Mouse (Mus musculus): Measurements from ENCODE around the gene Dstyk. TPM values are rescaled to one million over a fixed set of nuclear protein-coding genes. Genes with fewer than 3 reads are reported as not detected.

Dstyk gene
- polyA plus RNA-seq, 1 experiment from 2014 or later: 11.3 TPM

GRCm38 (mm10) chr1:132422912-132423696 is 5.7 kb downstream of the Dstyk start:
- H3K4me3 ChIP-seq: no peak overlapping the region
- H3K27ac ChIP-seq (replicated peaks): no peak overlapping the region
- no peaks in the 10 kb centered on the region for H3K27me3 ChIP-seq
- no peaks in the 10 kb centered on the region for H3K36me3 ChIP-seq
- H3K9me3 ChIP-seq: no peaks in the 10 kb centered on the region
- H3K4me2 ChIP-seq (replicated peaks): no peak overlapping the region
- no peak overlapping the region for H3K9ac ChIP-seq (replicated peaks)
- WGBS: 93% methylated on average over 5 of the region's 5 CpGs
- peaks cover 28% of the 10 kb centered on the region for H3K4me1 ChIP-seq
- ATAC-seq (replicated peaks): no peak

DNA sequence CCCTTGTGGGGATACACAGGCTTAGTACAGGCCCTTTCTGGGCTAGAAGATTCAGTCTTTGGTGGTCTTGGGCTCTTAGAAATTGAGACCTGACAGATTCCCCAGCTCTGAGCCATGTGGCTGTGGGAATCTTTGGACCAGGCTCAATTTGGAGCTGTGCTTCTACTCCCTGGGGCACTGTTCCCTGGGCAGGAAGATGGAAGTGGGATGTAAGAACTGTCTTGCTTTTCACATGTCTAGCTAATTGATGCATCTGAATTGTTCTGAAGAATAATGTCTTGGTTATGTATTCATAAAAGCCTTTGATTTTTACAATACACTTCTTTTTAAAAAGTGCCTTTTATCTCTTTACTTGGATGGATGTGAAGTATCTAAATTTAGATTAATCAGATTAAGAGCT is 8.2 kb downstream of the Dstyk start:
- no peaks in the 10 kb centered on the region for H3K36me3 ChIP-seq
- no peak overlapping the region for H3K4me3 ChIP-seq
- peak overlapping the region; percentile 73 for H3K27ac ChIP-seq (replicated peaks)
- no peak for ATAC-seq (replicated peaks)
- H3K27me3 ChIP-seq: no peaks in the 10 kb centered on the region
- no peak overlapping the region for H3K9ac ChIP-seq (replicated peaks)
- H3K4me2 ChIP-seq (replicated peaks): no peak overlapping the region
- peaks cover 13% of the 10 kb centered on the region for H3K4me1 ChIP-seq
- H3K9me3 ChIP-seq: no peaks in the 10 kb centered on the region

GRCm38 (mm10) chr1:132430818-132431217 is 13.5 kb downstream of the Dstyk start:
- 23% methylated on average over 3 of the region's 3 CpGs for WGBS
- Histone ChIP-seq H3K36me3 (0 out of 2 replicates have a peak, but pooled peaks cover 5% of the 10 kb centered on the region), H3K9me3 (no peaks in the 10 kb centered on the region), H3K4me1 (peaks cover 35% of the 10 kb centered on the region), H3K4me3 (no peak overlapping the region), H3K4me2 (replicated peaks) (no peak overlapping the region), H3K9ac (replicated peaks) (no peak overlapping the region), H3K27ac (replicated peaks) (peak overlapping the region; percentile 79), H3K27me3 (no peaks in the 10 kb centered on the region)
- ATAC-seq (replicated peaks): peak; percentile 61

- peak; percentile 59 for ATAC-seq (replicated peaks)
- H3K27ac ChIP-seq (replicated peaks): peak overlapping the region; percentile 79
- H3K9me3 ChIP-seq: no peaks in the 10 kb centered on the region
Measured at GRCm38 (mm10) chr1:132431716-132432115, 14.4 kb downstream of the Dstyk start.

GRCm38 (mm10) chr1:132433349-132433748 is 16.0 kb downstream of the Dstyk start:
- no peak overlapping the region for H3K9ac ChIP-seq (replicated peaks)
- WGBS: 41% methylated on average over 5 of the region's 5 CpGs
- no peaks in the 10 kb centered on the region for H3K27me3 ChIP-seq
- H3K4me1 ChIP-seq: peaks cover 32% of the 10 kb centered on the region
- no peak overlapping the region for H3K27ac ChIP-seq (replicated peaks)
- H3K9me3 ChIP-seq: no peaks in the 10 kb centered on the region
- no peak overlapping the region for H3K4me3 ChIP-seq
- ATAC-seq (replicated peaks): no peak
- H3K4me2 ChIP-seq (replicated peaks): no peak overlapping the region
- H3K36me3 ChIP-seq: 0 out of 2 replicates have a peak, but pooled peaks cover 5% of the 10 kb centered on the region

More at GRCm38 (mm10) chr1:132431716-132432115, 14.4 kb downstream of the Dstyk start:
- Histone ChIP-seq H3K9ac (replicated peaks) (no peak overlapping the region), H3K4me1 (peaks cover 32% of the 10 kb centered on the region), H3K4me3 (no peak overlapping the region), H3K4me2 (replicated peaks) (no peak overlapping the region; the same call in 1 of the 2 replicates), H3K27me3 (no peaks in the 10 kb centered on the region), H3K36me3 (0 out of 2 replicates have a peak, but pooled peaks cover 5% of the 10 kb centered on the region)
- WGBS: 55% methylated on average over 9 of the region's 9 CpGs

DNA sequence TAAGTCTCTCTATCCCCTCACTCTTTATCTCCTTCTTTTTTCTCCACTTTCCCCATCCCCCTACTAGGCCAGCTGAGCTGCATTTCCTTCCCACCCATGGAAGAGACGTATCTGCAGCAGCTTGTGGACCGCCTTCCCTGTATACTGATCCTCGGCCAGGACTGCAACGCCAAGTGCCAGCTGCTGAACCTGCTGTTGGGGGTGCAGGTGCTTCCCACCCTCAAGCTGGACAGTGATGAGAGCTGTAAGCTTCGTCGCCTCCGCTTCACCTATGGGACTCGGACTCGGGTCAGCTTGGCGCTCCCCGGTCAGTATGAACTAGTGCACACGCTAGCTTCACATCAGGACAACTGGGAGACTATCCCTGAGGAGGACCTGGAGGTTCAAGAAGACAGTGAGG is 16.7 kb downstream of the Dstyk start:
- Histone ChIP-seq H3K27ac (replicated peaks) (no peak overlapping the region), H3K36me3 (0 out of 2 replicates have a peak, but pooled peaks cover 5% of the 10 kb centered on the region), H3K9ac (replicated peaks) (no peak overlapping the region), H3K4me2 (replicated peaks) (no peak overlapping the region), H3K4me3 (no peak overlapping the region), H3K4me1 (peaks cover 32% of the 10 kb centered on the region), H3K9me3 (no peaks in the 10 kb centered on the region), H3K27me3 (no peaks in the 10 kb centered on the region)
- ATAC-seq (replicated peaks): no peak
- 91% methylated on average over 12 of the region's 12 CpGs for WGBS

GRCm38 (mm10) chr1:132436320-132436958 is 19.1 kb downstream of the Dstyk start:
- no peak for ATAC-seq (replicated peaks)
- Histone ChIP-seq H3K4me2 (replicated peaks) (no peak overlapping the region), H3K27me3 (no peaks in the 10 kb centered on the region), H3K9me3 (no peaks in the 10 kb centered on the region; the same call in 1 of the 2 replicates), H3K9ac (replicated peaks) (no peak overlapping the region), H3K4me3 (no peak overlapping the region), H3K27ac (replicated peaks) (0 out of 2 replicates have a peak overlapping the region, but pooled peaks have one; percentile 11), H3K4me1 (peaks cover 18% of the 10 kb centered on the region), H3K36me3 (peaks cover 20% of the 10 kb centered on the region)
- WGBS: 73% methylated on average over 4 of the region's 4 CpGs

DNA sequence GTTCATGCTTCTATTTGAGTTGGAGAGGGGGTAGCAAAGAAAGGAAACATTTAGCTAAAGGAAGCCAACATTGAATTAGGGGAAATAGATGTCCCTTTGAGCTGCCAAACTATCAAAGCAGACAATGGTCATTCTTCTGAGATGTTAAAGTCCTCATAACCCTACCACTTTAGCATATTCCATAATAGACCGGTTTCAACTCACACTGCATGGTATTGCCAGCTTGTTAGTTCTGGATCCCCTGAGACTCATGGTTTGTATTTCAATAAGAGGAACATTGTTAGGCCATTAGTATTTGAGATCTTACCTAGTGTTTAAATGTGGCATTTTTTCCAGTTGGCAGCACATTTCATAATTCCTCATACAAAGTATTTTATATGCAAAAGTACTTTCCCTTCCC is 19.6 kb downstream of the Dstyk start:
- H3K27ac ChIP-seq (replicated peaks): no peak overlapping the region
- no peak overlapping the region for H3K4me2 ChIP-seq (replicated peaks)
- H3K9me3 ChIP-seq: no peaks in the 10 kb centered on the region; the same call in 1 of the 2 replicates
- no peak overlapping the region for H3K4me3 ChIP-seq
- H3K36me3 ChIP-seq: peaks cover 24% of the 10 kb centered on the region
- H3K27me3 ChIP-seq: no peaks in the 10 kb centered on the region
- H3K4me1 ChIP-seq: peaks cover 13% of the 10 kb centered on the region
- H3K9ac ChIP-seq (replicated peaks): no peak overlapping the region
- ATAC-seq (replicated peaks): no peak
- 82% methylated on average over 1 of the region's 1 CpGs for WGBS

DNA sequence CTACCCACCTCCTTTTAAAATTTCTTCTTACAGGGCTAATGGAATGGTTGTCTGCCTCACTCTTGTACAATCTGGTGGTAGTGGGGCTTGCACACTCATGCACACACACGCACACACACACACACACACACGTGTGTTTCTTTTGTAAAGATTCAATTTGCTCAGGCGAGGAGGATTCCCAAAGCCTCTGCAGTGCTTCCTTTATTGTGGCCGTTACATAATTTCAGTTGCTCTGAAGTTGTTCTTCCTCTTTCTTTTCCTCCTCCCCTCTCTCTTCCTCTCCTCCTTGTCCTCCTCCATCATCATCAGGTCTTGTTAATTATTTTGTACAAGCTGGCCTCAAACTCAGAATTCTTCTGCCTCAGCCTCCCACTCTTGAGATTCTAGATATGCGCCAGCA is 20.0 kb downstream of the Dstyk start:
- ATAC-seq (replicated peaks): no peak
- no peaks in the 10 kb centered on the region; the same call in 1 of the 2 replicates for H3K9me3 ChIP-seq
- 85% methylated on average over 5 of the region's 5 CpGs for WGBS
- H3K27me3 ChIP-seq: no peaks in the 10 kb centered on the region
- H3K4me2 ChIP-seq (replicated peaks): no peak overlapping the region
- peaks cover 25% of the 10 kb centered on the region for H3K36me3 ChIP-seq
- peaks cover 10% of the 10 kb centered on the region for H3K4me1 ChIP-seq
- no peak overlapping the region for H3K4me3 ChIP-seq
- no peak overlapping the region for H3K9ac ChIP-seq (replicated peaks)
- no peak overlapping the region for H3K27ac ChIP-seq (replicated peaks)

DNA sequence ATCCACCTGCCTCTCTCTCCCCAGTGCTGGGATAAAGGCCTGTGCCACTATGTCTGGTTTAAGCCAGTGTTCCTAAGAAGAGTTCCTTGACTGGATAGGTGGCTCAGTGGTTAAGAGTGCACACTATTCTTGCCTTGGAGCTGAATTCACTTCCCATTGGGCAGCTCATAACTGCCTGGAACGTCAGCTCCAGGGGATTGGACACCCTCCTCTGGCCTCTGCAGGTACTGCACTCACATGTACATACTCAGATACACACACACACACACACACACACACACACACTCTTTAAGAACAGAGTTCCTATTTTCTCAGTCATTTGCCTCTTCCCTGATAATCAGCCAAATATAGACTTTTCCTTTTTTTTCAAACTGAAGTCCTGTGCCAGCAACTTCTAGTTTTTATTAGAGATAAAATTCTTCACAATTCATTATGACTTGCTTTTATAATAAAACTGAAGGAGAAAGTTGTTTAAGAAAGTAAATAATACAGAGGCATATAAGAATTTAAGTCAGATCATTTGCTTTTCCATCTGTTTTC is 23.6 kb downstream of the Dstyk start:
- H3K27ac ChIP-seq (replicated peaks): no peak overlapping the region
- H3K9ac ChIP-seq (replicated peaks): no peak overlapping the region
- H3K4me3 ChIP-seq: no peak overlapping the region
- H3K4me1 ChIP-seq: no peaks in the 10 kb centered on the region
- no peaks in the 10 kb centered on the region for H3K27me3 ChIP-seq
- H3K36me3 ChIP-seq: peaks cover 21% of the 10 kb centered on the region
- no peak for ATAC-seq (replicated peaks)
- no peak overlapping the region for H3K4me2 ChIP-seq (replicated peaks)
- WGBS: 78% methylated on average over 1 of the region's 1 CpGs
- H3K9me3 ChIP-seq: no peaks in the 10 kb centered on the region; the same call in 1 of the 2 replicates

GRCm38 (mm10) chr1:132449742-132450141 is 32.4 kb downstream of the Dstyk start:
- no peaks in the 10 kb centered on the region for H3K9me3 ChIP-seq
- H3K4me1 ChIP-seq: no peaks in the 10 kb centered on the region
- 92% methylated on average over 7 of the region's 7 CpGs for WGBS
- H3K9ac ChIP-seq (replicated peaks): no peak overlapping the region
- no peak overlapping the region for H3K4me3 ChIP-seq
- no peak for ATAC-seq (replicated peaks)
- H3K36me3 ChIP-seq: peaks cover 23% of the 10 kb centered on the region
- no peak overlapping the region for H3K27ac ChIP-seq (replicated peaks)
- H3K4me2 ChIP-seq (replicated peaks): no peak overlapping the region
- no peaks in the 10 kb centered on the region for H3K27me3 ChIP-seq

DNA sequence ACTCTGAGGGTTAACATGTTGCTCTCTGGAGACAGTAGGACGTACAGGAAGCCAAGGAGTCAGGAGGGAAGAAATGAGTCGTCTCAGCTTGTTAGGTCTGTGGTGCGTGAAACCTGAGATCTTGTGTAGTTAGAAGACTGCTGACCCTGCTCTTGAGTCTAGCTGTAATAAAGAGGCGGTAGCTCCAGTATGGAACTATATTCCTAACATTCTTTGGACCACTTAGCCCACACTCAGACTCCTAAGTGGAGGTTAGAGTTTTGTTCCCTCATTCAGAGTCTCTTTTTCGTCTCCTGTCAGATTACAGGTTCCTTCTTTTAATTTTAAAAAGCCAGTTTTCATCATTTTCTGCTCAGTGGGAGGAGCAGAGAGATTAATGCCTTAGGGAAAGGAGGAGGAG is 47.3 kb downstream of the Dstyk start:
- H3K27ac ChIP-seq (replicated peaks): no peak overlapping the region
- H3K36me3 ChIP-seq: peaks cover 33% of the 10 kb centered on the region
- no peak for ATAC-seq (replicated peaks)
- H3K9me3 ChIP-seq: no peaks in the 10 kb centered on the region
- H3K27me3 ChIP-seq: no peaks in the 10 kb centered on the region
- H3K4me1 ChIP-seq: no peaks in the 10 kb centered on the region
- no peak overlapping the region for H3K9ac ChIP-seq (replicated peaks)
- 89% methylated on average over 5 of the region's 5 CpGs for WGBS
- H3K4me3 ChIP-seq: no peak overlapping the region
- H3K4me2 ChIP-seq (replicated peaks): no peak overlapping the region

Data from forebrain, embryonic 15.5 days (tissue).